Mouse (Mus musculus) intestine, postnatal 0 days (tissue): ENCODE results near the gene Lonp1. TPM values are rescaled to one million over a fixed set of nuclear protein-coding genes. Genes with fewer than 3 reads are reported as not detected.

Source experiments
- ATAC-seq: fragments of 200-750 bp; cut with Nextera tagmentation; 2 replicates; pipeline ENCODE4 v1.8.0; 2017; ENCODE audit warnings: mild to moderate bottlenecking, moderate TSS enrichment, moderate library complexity
- H3K27ac ChIP-seq: fragments of 300-500 bp; sonication (generic); 2 replicates; pipeline ENCODE4 v1.5.1; 2014; ENCODE audit warnings: mild to moderate bottlenecking, low read depth, low read length, moderate library complexity
- H3K27me3 ChIP-seq: fragments of 300-500 bp; sonication (generic); replicated peaks from 2 replicates; pipeline ENCODE4 v1.6.1; 2014; ENCODE audit warnings: low read length, mixed read lengths; ENCODE audit not compliant: control insufficient read depth, insufficient read depth
- H3K36me3 ChIP-seq: fragments of 300-500 bp; sonication (generic); 2 replicates; pipeline ENCODE4 v1.6.1; 2014; ENCODE audit warnings: mild to moderate bottlenecking, moderate library complexity; ENCODE audit not compliant: control insufficient read depth, insufficient read depth
- H3K4me1 ChIP-seq: fragments of 300-500 bp; sonication (generic); replicated peaks from 2 replicates; pipeline ENCODE4 v1.6.1; 2014; ENCODE audit warnings: antibody characterized with exemption, low read length, mixed read lengths; ENCODE audit not compliant: control insufficient read depth, insufficient read depth
- H3K4me2 ChIP-seq: fragments of 300-500 bp; sonication (generic); replicated peaks from 2 replicates; pipeline ENCODE4 v1.6.1; 2014; ENCODE audit warnings: low read depth, mild to moderate bottlenecking, moderate library complexity
- H3K4me3 ChIP-seq: fragments of 300-500 bp; sonication (generic); 2 replicates; pipeline ENCODE4 v1.5.1; 2014; ENCODE audit warnings: low read depth, low read length
- H3K9ac ChIP-seq: fragments of 300-500 bp; sonication (generic); 2 replicates; pipeline ENCODE4 v1.6.1; 2014; ENCODE audit warnings: mild to moderate bottlenecking, low read depth, low read length
- H3K9me3 ChIP-seq: fragments of 300-500 bp; sonication (generic); 2 replicates; pipeline ENCODE4 v1.6.1; 2016; ENCODE audit warnings: mixed run types; ENCODE audit not compliant: control insufficient read depth
- CTCF ChIP-seq: sonication (generic); IDR thresholded peaks from 2 replicates; pipeline ENCODE4 v1.5.1; 2016; ENCODE audit warnings: low read depth, mild to moderate bottlenecking, control low read depth, antibody characterized with exemption, moderate library complexity
- WGBS: fragments of 180-500 bp; shearing (Covaris S2); extraction: QIAGEN DNeasy Blood & Tissue Kit; methylation state at CpG from one replicate; pipeline ENCODE4 v1.1.7; 2014; 5-methylcytosine and 5-hydroxymethylcytosine counted together
- polyA plus RNA-seq: library from polyadenylated mRNA; unstranded; fragments of >200 nt; fragmentation: Nextera tagmentation; extraction: Ambion mirVana; gene quantifications from 2 replicates; pipeline ENCODE4 v1.2.1, GENCODE M21; 2015

The Lonp1 gene
- polyA plus RNA-seq, 1 experiment from 2014 or later: 25.5 TPM

GRCm38 (mm10) chr17:56587773-56588172, 38.9 kb downstream of the Lonp1 start:
- ATAC-seq: no peak
- no peak for TF ChIP-seq CTCF
- WGBS: 80% methylated on average over 1 of the region's 1 CpGs
- H3K27ac ChIP-seq: peak overlapping the region; percentile 54; the same call in 1 of the 2 replicates
- H3K4me3 ChIP-seq: no peak overlapping the region
- H3K4me1 ChIP-seq: 0 out of 2 replicates have a peak, but pooled peaks cover 4% of the 10 kb centered on the region
- no peaks in the 10 kb centered on the region for H3K9me3 ChIP-seq
- no peak overlapping the region for H3K4me2 ChIP-seq
- H3K27me3 ChIP-seq: no peaks in the 10 kb centered on the region
- no peak overlapping the region for H3K9ac ChIP-seq
- peaks cover 45% of the 10 kb centered on the region for H3K36me3 ChIP-seq

- no peak for TF ChIP-seq CTCF
These were observed 41.4 kb downstream of the Lonp1 start for GRCm38 (mm10) chr17:56585171-56585821.

GRCm38 (mm10) chr17:56584257-56585130, 42.2 kb downstream of the Lonp1 start, which contains the start of the genes Safb2 and Safb:
Gene Safb2 (minus strand): TSS chr17:56584585.
Gene Safb (plus strand): TSS chr17:56584825.
- Histone ChIP-seq H3K4me1 (0 out of 2 replicates have a peak, but pooled peaks cover 7% of the 10 kb centered on the region), H3K4me3 (peak within 1 kb of the TSS; percentile 95), H3K27me3 (no peaks in the 10 kb centered on the region), H3K9ac (peak within 1 kb of the TSS; percentile 90), H3K36me3 (peaks cover 42% of the 10 kb centered on the region), H3K4me2 (peak within 1 kb of the TSS; percentile 84), H3K27ac (peak within 1 kb of the TSS; percentile 96), H3K9me3 (no peaks in the 10 kb centered on the region)
- TF ChIP-seq CTCF: peak; percentile 30; the same call in 1 of the 2 replicates
- WGBS: under 1% methylated on average over 84 of the region's 101 CpGs
- ATAC-seq: peak; percentile 95

More at GRCm38 (mm10) chr17:56585171-56585821, 41.4 kb downstream of the Lonp1 start:
- ATAC-seq: peak; percentile 15; the same call in 1 of the 2 replicates
- peaks cover 47% of the 10 kb centered on the region for H3K36me3 ChIP-seq
- H3K27me3 ChIP-seq: no peaks in the 10 kb centered on the region
- H3K4me1 ChIP-seq: 0 out of 2 replicates have a peak, but pooled peaks cover 7% of the 10 kb centered on the region
- no peaks in the 10 kb centered on the region for H3K9me3 ChIP-seq
- H3K9ac ChIP-seq: peak overlapping the region; percentile 90
- under 1% methylated on average over 61 of the region's 61 CpGs for WGBS
- peak overlapping the region; percentile 70 for H3K4me2 ChIP-seq
- H3K4me3 ChIP-seq: peak overlapping the region; percentile 95
- peak overlapping the region; percentile 96 for H3K27ac ChIP-seq

GRCm38 (mm10) chr17:56583611-56584256, 43.0 kb downstream of the Lonp1 start:
- Histone ChIP-seq H3K27me3 (no peaks in the 10 kb centered on the region), H3K36me3 (peaks cover 42% of the 10 kb centered on the region), H3K4me2 (peak overlapping the region; percentile 84), H3K9me3 (no peaks in the 10 kb centered on the region), H3K9ac (peak overlapping the region; percentile 79), H3K4me1 (0 out of 2 replicates have a peak, but pooled peaks cover 7% of the 10 kb centered on the region), H3K27ac (peak overlapping the region; percentile 96), H3K4me3 (peak overlapping the region; percentile 72)
- TF ChIP-seq CTCF: no peak
- WGBS: 1% methylated on average over 29 of the region's 33 CpGs
- peak; percentile 1; the same call in 1 of the 2 replicates for ATAC-seq

- Histone ChIP-seq H3K4me1 (0 out of 2 replicates have a peak, but pooled peaks cover 7% of the 10 kb centered on the region), H3K4me2 (peak overlapping the region; percentile 84), H3K9me3 (no peaks in the 10 kb centered on the region), H3K36me3 (peaks cover 42% of the 10 kb centered on the region), H3K9ac (peak overlapping the region; percentile 79; the same call in 1 of the 2 replicates), H3K27ac (no peak overlapping the region), H3K4me3 (peak overlapping the region; percentile 72), H3K27me3 (no peaks in the 10 kb centered on the region)
- WGBS: 62% methylated on average over 1 of the region's 1 CpGs
- TF ChIP-seq CTCF: no peak
- no peak for ATAC-seq
These were observed 43.6 kb downstream of the Lonp1 start for GRCm38 (mm10) chr17:56583071-56583470.
